Mouse (Mus musculus): Measurements from ENCODE around the gene Cd3eap. TPM values are rescaled to one million over a fixed set of nuclear protein-coding genes. Genes with fewer than 3 reads are reported as not detected.

The Cd3eap gene
- polyA plus RNA-seq (2015; fragmentation: Nextera tagmentation; extraction: Ambion mirVana), result 22.0 and 25.1 TPM in 2 replicates

DNA sequence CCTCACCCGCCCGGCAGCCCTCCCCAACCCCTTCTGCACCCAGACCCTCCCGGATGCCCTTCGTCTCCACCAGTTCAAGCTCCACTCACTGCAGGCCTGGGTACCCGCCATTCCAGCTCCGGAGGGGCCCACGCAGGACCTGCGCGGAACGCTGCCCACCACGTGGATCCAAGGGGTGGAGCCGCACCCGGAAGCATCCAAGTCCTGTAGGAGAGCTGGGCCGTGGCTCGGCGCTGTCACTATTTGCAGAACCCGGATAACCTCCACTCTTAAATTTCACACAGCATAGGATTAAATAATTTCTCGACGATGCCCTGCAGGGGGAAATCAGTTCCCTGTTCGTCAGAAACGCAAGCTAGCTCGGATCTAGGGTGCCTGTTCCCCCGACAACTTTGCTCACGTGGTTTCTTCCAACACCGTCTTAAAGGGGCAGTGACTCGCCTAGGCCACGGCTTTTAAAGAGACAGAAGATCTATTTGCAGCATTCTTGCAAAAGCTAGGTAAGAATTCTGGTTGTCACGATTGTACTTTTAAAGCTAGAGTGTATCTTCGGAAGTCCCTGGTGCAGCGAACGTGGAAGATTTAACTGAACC lies at the start of gene Cd3eap, which contains the start of gene Ppp1r13l:
Cd3eap (minus strand) TSS at position 185 of the 593 bp plus-strand sequence.
Ppp1r13l (plus strand) TSS at position 451 of the 593 bp plus-strand sequence.
- Histone ChIP-seq H3K4me2 (peak within 1 kb of the TSS; percentile 96), H3K36me3 (replicated peaks) (peaks cover 9% of the 10 kb centered on the region; the same call in 1 of the 2 replicates), H3K4me3 (peak within 1 kb of the TSS; percentile 74), H3K4me1 (peaks cover 34% of the 10 kb centered on the region), H3K27me3 (replicated peaks) (peaks cover 5% of the 10 kb centered on the region; the same call in 1 of the 2 replicates), H3K9me3 (no peaks in the 10 kb centered on the region), H3K27ac (peak within 1 kb of the TSS; percentile 67), H3K9ac (peak within 1 kb of the TSS; percentile 60)
- under 1% methylated on average over 31 of the region's 31 CpGs for WGBS
- ATAC-seq (replicated peaks), result peak; percentile 87

DNA sequence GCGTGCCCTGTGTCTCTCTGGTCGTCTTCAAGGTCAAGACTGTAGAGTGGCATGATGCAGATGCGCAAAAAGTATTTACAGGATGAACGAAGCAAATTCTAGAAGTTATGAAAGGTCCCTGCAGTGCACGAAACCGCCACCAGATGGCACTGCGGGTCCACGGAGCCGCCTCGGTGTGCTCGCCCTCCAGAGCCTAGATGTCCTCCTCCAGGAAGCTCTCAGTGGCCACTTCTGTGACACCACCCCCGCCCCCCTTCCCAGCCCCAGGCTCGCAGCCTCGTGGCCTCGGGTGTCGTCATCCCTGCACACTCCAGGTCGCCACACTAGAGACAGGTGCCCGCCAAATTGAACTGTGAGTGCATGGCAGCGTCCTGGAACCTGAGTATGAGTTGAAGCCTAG lies 46.1 kb upstream of the Cd3eap start:
- peak; percentile 78 for ATAC-seq (replicated peaks)
- no peak overlapping the region for H3K4me3 ChIP-seq
- H3K4me2 ChIP-seq, result peak overlapping the region; percentile 34
- no peak overlapping the region for H3K27ac ChIP-seq
- peaks cover 39% of the 10 kb centered on the region for H3K27me3 ChIP-seq (replicated peaks)
- WGBS, result 4% methylated on average over 19 of the region's 19 CpGs
- H3K4me1 ChIP-seq, result peaks cover 11% of the 10 kb centered on the region
- no peak overlapping the region for H3K9ac ChIP-seq
- no peaks in the 10 kb centered on the region for H3K9me3 ChIP-seq
- no peaks in the 10 kb centered on the region for H3K36me3 ChIP-seq (replicated peaks)

DNA sequence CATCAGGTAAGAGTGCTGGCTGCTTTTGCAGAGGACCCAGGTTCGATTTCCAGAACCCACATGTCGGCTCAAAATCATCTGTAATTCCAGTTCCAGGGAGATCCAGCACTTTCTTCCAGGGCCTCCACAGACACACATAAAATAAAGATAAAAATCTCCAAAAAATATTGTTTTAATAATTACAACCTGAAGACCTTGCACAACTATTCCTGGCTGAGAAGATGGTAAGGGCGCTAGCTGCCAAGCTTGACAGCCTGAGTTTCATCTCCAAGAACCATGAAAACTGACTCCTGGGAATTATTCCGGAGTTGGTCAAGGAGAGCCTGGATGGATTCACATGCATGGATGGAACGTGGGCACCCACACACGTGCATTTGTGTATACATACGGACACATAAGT lies 45.2 kb upstream of the Cd3eap start, which contains the start of gene Ckm:
Ckm (plus strand) TSS at position 301 of the 400 bp plus-strand sequence.
- Histone ChIP-seq H3K4me1 (peaks cover 14% of the 10 kb centered on the region), H3K9me3 (no peaks in the 10 kb centered on the region), H3K36me3 (replicated peaks) (no peaks in the 10 kb centered on the region), H3K9ac (peak within 1 kb of the TSS; percentile 48), H3K4me2 (peak within 1 kb of the TSS; percentile 95), H3K27me3 (replicated peaks) (peaks cover 40% of the 10 kb centered on the region), H3K27ac (no peak within 1 kb of the TSS), H3K4me3 (peak within 1 kb of the TSS; percentile 50)
- no peak for ATAC-seq (replicated peaks)
- 46% methylated on average over 7 of the region's 7 CpGs for WGBS

DNA sequence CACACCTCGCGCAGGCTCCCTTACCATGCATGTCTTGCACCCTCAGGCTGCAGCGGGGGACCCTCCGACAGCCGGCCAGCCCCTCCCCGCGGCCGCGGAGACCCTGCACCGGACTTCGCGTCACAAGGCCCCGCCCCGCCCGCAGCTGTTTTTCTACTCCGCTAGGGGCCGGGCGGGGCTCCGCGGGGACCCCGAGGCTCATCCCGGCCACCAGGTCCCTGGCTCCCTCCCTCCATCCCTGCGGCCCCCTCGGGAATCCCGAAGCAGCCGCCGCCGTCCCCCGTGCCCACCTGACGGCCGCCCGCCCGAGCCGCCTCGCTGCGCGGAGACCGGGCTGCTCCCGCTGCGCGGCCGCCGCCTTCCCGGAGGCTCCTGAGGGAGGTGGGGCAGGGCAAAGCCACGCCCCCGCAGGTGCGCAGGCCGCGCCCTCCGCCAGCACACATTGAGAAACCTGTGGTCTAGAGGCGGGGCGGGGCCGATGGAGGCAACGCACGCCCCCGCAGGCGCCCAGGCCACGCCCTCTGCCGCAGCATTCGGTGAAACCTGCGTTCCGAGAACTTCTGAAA lies 44.5 kb upstream of the Cd3eap start, which contains the start of gene Klc3:
Klc3 (minus strand) TSS at position 374 of the 566 bp plus-strand sequence.
- no peaks in the 10 kb centered on the region for H3K36me3 ChIP-seq (replicated peaks)
- H3K4me3 ChIP-seq, result peak within 1 kb of the TSS; percentile 50
- under 1% methylated on average over 59 of the region's 62 CpGs for WGBS
- peaks cover 14% of the 10 kb centered on the region for H3K4me1 ChIP-seq
- H3K27me3 ChIP-seq (replicated peaks), result peaks cover 45% of the 10 kb centered on the region
- H3K9ac ChIP-seq, result peak within 1 kb of the TSS; percentile 48
- ATAC-seq (replicated peaks), result no peak
- H3K4me2 ChIP-seq, result peak within 1 kb of the TSS; percentile 95
- no peak within 1 kb of the TSS for H3K27ac ChIP-seq
- H3K9me3 ChIP-seq, result no peaks in the 10 kb centered on the region

DNA sequence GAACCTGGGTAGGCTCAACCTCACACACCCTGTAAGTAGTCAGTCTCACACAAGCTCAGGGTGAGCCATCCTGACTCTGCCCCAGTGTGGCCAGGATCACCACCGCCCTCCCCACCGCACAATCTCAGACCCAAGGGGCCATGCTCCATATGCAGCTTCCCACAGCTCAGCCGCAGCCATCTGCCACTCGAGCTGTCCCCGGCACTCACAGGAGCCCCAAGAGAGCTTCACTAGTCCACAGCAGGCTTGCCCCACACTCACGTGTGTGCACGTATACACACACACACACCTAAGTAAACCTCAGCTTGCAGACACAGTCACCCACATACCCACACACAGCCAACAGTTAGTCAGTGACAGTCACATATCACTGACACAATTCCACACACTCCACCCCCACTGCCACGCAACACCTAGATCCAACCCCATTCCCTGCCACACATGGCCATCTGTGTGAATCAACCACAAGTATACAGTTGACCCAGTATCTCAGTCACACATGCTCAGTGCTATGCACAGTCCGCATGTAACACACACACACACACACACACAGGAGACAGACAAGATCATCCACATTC lies 43.3 kb upstream of the Cd3eap start:
- no peaks in the 10 kb centered on the region for H3K36me3 ChIP-seq (replicated peaks)
- H3K4me2 ChIP-seq, result no peak overlapping the region
- peaks cover 45% of the 10 kb centered on the region for H3K27me3 ChIP-seq (replicated peaks)
- ATAC-seq (replicated peaks), result no peak
- WGBS, result 65% methylated on average over 9 of the region's 9 CpGs
- no peak overlapping the region for H3K4me3 ChIP-seq
- no peak overlapping the region for H3K9ac ChIP-seq
- H3K4me1 ChIP-seq, result peaks cover 14% of the 10 kb centered on the region
- no peaks in the 10 kb centered on the region for H3K9me3 ChIP-seq
- H3K27ac ChIP-seq, result no peak overlapping the region

DNA sequence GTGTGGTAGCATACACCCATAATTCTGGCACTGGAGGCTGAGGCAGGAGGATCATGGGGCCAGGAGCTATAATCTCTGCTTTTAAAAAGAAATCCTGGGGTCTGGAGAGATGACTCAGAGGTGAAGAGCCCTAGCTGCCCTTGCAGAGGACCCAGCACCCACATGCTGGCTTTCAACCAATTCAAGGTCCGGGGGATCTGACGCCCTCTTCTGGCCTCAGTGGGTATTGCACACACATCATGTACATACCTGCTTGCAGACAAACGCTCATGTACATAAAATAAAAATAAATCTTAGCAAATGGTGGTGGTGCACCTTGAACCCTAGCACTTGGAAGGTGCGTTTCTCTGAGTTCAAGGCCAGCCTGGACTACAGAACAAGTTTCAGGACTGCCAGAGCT lies 41.7 kb upstream of the Cd3eap start:
- Histone ChIP-seq H3K4me1 (peaks cover 14% of the 10 kb centered on the region), H3K9ac (no peak overlapping the region), H3K4me3 (no peak overlapping the region), H3K9me3 (no peaks in the 10 kb centered on the region), H3K36me3 (replicated peaks) (no peaks in the 10 kb centered on the region), H3K27ac (no peak overlapping the region), H3K4me2 (no peak overlapping the region), H3K27me3 (replicated peaks) (peaks cover 41% of the 10 kb centered on the region)
- WGBS, result 89% methylated on average over 4 of the region's 4 CpGs
- no peak for ATAC-seq (replicated peaks)

DNA sequence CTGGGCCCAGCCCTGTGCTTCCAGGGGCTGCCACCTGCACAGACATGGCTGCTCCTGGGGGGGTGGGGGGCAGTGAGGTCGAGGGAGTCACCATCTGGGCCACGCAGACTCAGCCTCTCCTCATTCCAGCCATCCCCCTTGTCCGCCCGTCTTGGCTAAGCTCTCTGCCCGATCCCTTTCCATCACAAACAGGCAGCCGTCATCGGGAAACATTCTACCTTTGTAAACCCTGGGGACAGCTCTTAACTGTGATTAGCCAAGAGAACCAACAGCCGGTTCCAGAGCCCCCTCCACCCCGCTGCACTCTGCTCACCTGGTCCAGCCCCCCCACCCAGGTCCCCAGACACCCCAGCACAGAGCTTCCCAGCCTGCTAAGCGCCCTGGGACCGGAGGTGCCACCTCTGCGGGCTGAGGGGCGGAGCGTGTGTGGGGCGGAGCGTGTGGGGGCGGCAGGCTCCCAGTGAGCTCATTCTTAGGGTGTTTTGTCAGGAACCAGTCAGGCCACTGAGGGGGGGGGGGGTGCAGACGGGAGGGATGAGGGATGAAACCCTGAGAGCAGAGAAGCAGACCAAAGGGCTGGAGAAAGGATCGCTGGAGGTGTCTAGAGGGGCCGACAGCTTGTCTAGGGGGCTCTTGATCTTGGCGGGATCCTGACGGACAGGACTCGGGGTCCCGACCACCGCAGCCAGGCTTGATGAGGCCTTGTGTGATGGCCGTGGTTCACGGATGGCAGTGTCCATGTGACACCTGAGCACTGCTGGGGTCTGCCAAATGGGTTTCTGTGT lies 40.4 kb upstream of the Cd3eap start:
- ATAC-seq (replicated peaks), result no peak; the same call in 1 of the 2 replicates
- H3K9me3 ChIP-seq, result no peaks in the 10 kb centered on the region
- H3K4me1 ChIP-seq, result peaks cover 14% of the 10 kb centered on the region
- no peak overlapping the region for H3K9ac ChIP-seq
- peak overlapping the region; percentile 43 for H3K4me2 ChIP-seq
- H3K4me3 ChIP-seq, result peak overlapping the region; percentile 15; the same call in 1 of the 2 replicates
- no peak overlapping the region for H3K27ac ChIP-seq
- WGBS, result 2% methylated on average over 25 of the region's 27 CpGs
- peaks cover 35% of the 10 kb centered on the region for H3K27me3 ChIP-seq (replicated peaks)
- H3K36me3 ChIP-seq (replicated peaks), result peaks cover 6% of the 10 kb centered on the region; the same call in 1 of the 2 replicates

DNA sequence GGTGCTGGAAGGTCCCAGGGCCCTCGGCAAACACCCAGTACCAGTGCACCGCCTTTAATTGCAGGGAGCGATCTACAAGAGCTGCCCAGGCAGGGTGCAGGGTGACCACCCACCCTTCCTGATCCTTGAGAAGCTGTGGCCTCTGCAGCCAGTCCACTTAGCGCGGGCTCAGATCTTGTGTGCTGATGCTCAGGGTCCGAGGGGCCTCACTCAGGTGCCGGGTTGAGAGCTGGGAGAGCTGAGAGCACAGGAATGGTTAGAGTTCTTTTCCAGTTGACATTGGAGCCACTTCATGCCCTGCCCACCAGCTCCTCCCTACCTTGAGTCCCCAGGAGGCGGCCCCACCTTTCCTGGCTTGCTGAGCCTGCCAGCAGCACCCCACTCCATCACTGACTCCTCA lies 35.2 kb upstream of the Cd3eap start:
- Histone ChIP-seq H3K4me2 (no peak overlapping the region), H3K36me3 (replicated peaks) (peaks cover 51% of the 10 kb centered on the region), H3K27ac (no peak overlapping the region), H3K27me3 (replicated peaks) (peaks cover 4% of the 10 kb centered on the region; the same call in 1 of the 2 replicates), H3K9ac (no peak overlapping the region), H3K9me3 (no peaks in the 10 kb centered on the region), H3K4me1 (no peaks in the 10 kb centered on the region), H3K4me3 (no peak overlapping the region)
- WGBS, result 91% methylated on average over 8 of the region's 8 CpGs
- ATAC-seq (replicated peaks), result no peak

DNA sequence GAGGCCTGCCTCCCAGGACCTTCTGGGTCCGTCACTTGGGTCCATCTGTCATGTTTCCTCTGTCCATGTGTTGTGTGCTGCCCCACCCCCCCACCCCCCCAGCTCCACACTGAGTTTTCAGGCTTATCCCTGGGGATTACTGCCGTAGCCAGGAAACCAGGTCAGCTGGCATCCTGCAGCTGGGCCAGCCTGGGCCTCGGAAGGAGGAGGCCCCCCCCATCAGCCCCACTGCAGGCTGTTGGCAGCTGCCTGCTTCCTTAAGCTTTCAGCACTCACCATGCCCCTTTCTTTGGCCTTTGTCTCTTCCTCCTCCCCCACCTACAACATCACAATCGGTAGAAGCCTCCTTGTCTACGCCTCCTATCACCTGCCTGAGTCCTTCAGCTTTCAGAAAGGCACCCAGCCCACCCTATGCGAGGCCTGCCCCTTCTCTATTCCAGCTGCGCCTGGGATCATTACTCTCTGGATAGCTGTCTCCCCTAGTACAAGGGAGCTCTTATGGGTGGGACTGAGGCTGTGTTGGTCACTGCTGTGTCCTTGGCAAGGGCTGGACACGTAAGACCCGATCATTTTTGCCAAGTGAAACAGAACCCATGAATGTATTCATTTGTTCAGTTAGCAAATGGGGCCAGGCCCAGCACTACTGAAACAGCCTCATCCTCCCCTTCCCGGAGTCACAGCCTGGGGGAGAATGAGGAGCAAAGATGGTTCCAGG lies 29.6 kb upstream of the Cd3eap start:
- Histone ChIP-seq H3K27ac (peak overlapping the region; percentile 64), H3K4me2 (no peak overlapping the region), H3K36me3 (replicated peaks) (peaks cover 62% of the 10 kb centered on the region), H3K27me3 (replicated peaks) (no peaks in the 10 kb centered on the region), H3K9ac (no peak overlapping the region; the same call in 1 of the 2 replicates), H3K9me3 (no peaks in the 10 kb centered on the region), H3K4me3 (no peak overlapping the region), H3K4me1 (peaks cover 17% of the 10 kb centered on the region)
- peak; percentile 44; the same call in 1 of the 2 replicates for ATAC-seq (replicated peaks)
- 44% methylated on average over 10 of the region's 10 CpGs for WGBS

DNA sequence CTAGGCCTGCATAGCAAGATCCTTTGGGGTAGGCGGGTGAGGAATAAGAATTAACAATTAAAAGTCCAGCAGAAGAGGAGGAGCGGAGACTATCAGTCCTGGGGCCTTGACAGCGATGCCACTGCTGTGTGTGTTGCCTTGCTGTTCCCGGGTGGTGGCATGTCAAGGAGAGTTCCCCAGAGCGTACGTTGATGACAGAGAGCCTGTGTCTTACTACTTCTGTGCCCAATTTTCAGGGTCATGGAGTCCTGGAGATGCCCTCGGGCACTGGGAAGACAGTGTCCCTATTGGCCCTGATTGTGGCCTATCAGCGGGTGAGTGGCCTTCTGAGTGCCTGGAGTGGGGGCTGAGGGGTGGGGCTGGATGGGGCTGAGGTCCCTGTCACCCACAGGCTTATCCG lies 24.4 kb upstream of the Cd3eap start:
- Histone ChIP-seq H3K27me3 (replicated peaks) (no peaks in the 10 kb centered on the region), H3K4me2 (no peak overlapping the region), H3K4me1 (peaks cover 29% of the 10 kb centered on the region), H3K9ac (no peak overlapping the region), H3K9me3 (no peaks in the 10 kb centered on the region), H3K4me3 (no peak overlapping the region), H3K27ac (no peak overlapping the region), H3K36me3 (replicated peaks) (peaks cover 19% of the 10 kb centered on the region)
- 91% methylated on average over 9 of the region's 9 CpGs for WGBS
- no peak for ATAC-seq (replicated peaks)

DNA sequence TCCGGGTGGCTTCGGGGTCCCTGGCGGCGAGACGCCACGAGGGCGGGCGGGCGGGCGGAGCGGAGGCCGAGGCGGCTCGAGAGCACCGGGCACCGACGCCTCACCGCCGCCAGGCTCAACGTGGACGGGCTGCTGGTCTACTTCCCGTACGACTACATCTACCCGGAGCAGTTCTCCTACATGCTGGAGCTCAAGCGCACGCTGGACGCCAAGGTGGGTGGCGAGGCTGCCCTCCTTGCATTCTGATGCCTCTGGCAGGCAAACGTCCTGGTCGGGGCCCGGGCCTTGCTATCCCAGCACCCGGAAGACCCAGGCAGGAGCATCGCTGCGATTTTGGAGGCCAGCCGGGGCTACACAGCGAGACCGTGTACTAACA lies 22.9 kb upstream of the Cd3eap start:
- peak overlapping the region; percentile 69 for H3K27ac ChIP-seq
- under 1% methylated on average over 35 of the region's 37 CpGs for WGBS
- H3K4me2 ChIP-seq, result peak overlapping the region; percentile 90
- H3K4me3 ChIP-seq, result peak overlapping the region; percentile 97
- peaks cover 10% of the 10 kb centered on the region for H3K36me3 ChIP-seq (replicated peaks)
- H3K27me3 ChIP-seq (replicated peaks), result no peaks in the 10 kb centered on the region
- ATAC-seq (replicated peaks), result peak; percentile 67
- peaks cover 21% of the 10 kb centered on the region for H3K4me1 ChIP-seq
- no peaks in the 10 kb centered on the region for H3K9me3 ChIP-seq
- H3K9ac ChIP-seq, result peak overlapping the region; percentile 89

Data from midbrain, embryonic 15.5 days (tissue).